Mouse (Mus musculus): ENCODE data around the gene Fes. TPM values are rescaled to one million over a fixed set of nuclear protein-coding genes. Genes with fewer than 3 reads are reported as not detected.
"Not testable (repeated sequence)": the region's sequence is repeated elsewhere in the genome, so short reads cannot be mapped to it uniquely, and the experiment has no call there.

Fes gene
- polyA plus RNA-seq, 1 experiment from 2014 or later, result 9.0 TPM

DNA sequence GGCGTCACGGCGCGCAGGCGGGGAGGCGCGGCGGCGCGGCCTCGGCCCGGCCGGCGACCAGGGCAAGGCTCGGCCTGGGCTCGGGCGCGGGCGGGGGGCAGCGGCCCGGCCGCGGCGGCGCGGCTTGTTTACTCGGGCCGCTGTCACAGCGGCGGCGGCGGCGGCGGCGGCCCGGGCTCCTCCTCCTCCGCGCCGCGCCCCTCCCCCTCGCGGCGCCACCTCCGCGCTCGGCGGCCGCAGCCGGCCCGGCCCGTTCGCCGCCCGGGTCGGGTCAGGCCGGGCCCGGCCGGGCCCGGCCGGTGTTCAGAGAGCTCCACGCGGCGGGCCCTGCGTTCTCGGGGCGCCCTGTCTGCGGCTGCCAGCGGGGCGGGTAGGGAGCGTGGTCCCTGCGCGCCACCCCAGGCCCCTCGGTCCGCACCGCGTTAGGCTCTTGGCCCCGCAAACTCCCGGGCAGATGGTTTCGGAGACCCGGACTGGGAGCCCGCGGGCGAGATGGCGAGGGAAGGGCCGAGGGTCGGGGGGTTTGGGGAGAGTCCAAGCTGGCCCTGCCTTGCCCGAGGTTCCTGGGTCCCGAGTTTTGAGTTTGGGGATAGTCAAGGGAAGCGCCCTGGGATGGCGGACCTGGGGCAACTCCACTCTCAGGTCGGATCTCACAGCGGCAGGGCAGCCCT lies 15.0 kb upstream of the Fes start:
- ATAC-seq (ENCODE audit: low FRiP score, low read depth), result peak; percentile 79
- H3K4me2 ChIP-seq (replicated peaks), result peak overlapping the region; percentile 96
- WGBS, result under 1% methylated on average over 54 of the region's 92 CpGs
- peak overlapping the region; percentile 94 for H3K9ac ChIP-seq
- H3K4me3 ChIP-seq, result peak overlapping the region; percentile 94
- no peak overlapping the region for H3K27ac ChIP-seq
- H3K27me3 ChIP-seq (replicated peaks), result peaks cover 14% of the 10 kb centered on the region
- no peaks in the 10 kb centered on the region for H3K9me3 ChIP-seq
- peaks cover 6% of the 10 kb centered on the region for H3K36me3 ChIP-seq
- H3K4me1 ChIP-seq, result peaks cover 21% of the 10 kb centered on the region

DNA sequence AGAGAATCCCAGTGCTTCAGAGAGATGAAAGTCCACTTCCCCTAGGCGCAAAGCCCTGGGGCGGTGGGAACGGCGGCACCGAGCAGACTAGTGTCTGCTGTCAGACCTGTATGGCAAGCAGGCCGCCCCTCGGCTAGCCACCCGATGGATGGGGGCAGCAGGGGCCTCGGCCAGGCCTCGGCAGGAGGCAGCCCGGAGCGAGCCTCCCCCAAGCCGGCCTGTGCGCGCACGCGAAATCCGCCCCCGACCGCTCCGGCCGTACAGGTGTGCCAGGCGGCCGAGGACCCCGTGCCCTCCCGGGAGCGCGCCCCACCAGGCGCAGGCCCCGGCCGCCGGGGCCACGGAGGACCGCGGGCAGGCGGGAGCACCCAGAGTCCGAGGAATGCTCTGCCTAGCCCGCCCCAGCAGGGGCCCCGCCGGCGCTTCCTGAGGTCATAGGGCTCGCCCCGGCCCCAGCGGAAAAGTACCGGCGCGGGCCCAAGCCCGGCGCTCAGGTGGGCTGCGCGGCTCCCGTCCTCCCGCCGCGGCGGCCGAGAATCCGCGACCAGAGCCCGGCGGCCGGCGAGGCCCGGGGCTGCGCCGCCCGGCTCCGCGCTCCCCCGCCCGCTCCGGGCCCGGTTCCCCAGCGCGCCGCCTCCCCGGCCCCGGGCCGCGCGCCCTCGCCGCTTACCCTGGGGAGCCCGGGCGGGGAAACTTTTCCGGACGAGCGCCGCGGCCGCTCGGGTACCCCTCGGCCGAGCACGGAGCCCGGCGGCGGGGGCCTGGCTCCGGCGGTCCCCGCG lies 14.3 kb upstream of the Fes start:
- ATAC-seq (ENCODE audit: low FRiP score, low read depth), result peak; percentile 60
- Histone ChIP-seq H3K9me3 (no peaks in the 10 kb centered on the region), H3K27ac (0 out of 2 replicates have a peak overlapping the region, but pooled peaks have one; percentile 32), H3K4me1 (peaks cover 21% of the 10 kb centered on the region), H3K4me2 (replicated peaks) (peak overlapping the region; percentile 96), H3K27me3 (replicated peaks) (peaks cover 14% of the 10 kb centered on the region), H3K9ac (peak overlapping the region; percentile 94), H3K4me3 (peak overlapping the region; percentile 94), H3K36me3 (peaks cover 13% of the 10 kb centered on the region)
- under 1% methylated on average over 101 of the region's 102 CpGs for WGBS

DNA sequence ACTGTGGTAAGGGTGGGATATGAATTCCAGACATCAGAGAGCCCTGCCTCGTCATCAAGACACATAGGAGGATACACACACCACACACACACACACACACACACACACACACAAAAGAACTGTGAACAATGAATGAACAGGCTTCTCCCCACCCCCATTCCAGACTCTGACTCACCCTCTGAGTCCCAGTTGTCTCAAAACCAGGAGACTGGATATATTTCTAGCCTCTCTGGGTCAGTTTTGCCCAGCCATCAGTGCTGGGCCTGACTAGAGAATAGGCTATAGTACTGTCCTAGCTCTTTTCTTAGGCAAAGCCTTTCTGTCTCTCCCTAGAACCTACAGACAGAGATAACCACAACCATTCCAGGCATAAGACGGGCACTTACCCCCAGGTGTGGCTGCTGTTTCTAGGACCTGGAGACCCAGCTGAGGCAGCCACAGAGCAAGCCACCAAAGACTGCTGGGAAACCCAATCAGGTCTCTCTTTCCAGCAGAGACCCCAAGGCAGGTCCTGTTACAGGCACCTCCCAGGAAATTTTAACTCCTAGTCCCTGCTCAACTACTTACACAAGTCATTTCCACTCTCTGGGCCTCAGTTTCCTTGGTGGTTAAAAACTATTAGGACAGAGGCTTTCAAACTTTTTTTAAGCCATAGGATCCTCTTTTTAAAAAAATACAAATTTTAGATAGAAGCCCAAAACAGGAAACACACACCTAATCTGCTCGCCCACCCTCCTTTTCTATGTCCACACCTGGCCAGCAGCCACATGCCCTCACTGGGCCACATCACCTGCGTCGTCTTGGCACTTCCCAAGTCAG lies 13.5 kb upstream of the Fes start:
- peaks cover 14% of the 10 kb centered on the region for H3K27me3 ChIP-seq (replicated peaks)
- ATAC-seq (ENCODE audit: low FRiP score, low read depth), result no peak
- H3K36me3 ChIP-seq, result peaks cover 20% of the 10 kb centered on the region
- H3K4me1 ChIP-seq, result peaks cover 21% of the 10 kb centered on the region
- no peaks in the 10 kb centered on the region for H3K9me3 ChIP-seq
- peak overlapping the region; percentile 96 for H3K4me2 ChIP-seq (replicated peaks)
- H3K9ac ChIP-seq, result peak overlapping the region; percentile 94
- peak overlapping the region; percentile 94 for H3K4me3 ChIP-seq
- H3K27ac ChIP-seq, result no peak overlapping the region
- WGBS, result 30% methylated on average over 5 of the region's 5 CpGs

DNA sequence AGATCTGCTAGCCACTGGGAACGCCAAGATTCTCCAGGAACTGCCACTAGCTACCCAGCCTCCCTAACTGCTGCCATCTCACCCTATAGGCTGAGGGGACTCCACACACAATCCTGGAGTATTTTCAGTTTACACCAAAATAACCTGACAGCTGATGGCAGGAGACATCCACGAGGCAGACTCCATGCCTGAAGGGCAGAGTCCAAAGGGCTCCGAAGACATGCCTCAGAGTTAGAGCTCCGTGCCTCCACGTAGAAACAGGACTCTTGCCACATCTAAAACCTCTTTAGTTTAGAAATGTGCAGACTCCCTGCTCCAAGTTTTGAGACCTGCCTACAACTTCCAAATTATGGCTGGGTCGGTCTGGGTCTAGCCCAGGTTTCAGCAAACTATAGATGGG lies 12.8 kb upstream of the Fes start:
- Histone ChIP-seq H3K4me3 (no peak overlapping the region), H3K4me2 (replicated peaks) (peak overlapping the region; percentile 96), H3K36me3 (peaks cover 24% of the 10 kb centered on the region), H3K9me3 (no peaks in the 10 kb centered on the region), H3K4me1 (peaks cover 21% of the 10 kb centered on the region), H3K27me3 (replicated peaks) (peaks cover 14% of the 10 kb centered on the region), H3K9ac (0 out of 2 replicates have a peak overlapping the region, but pooled peaks have one; percentile 17), H3K27ac (no peak overlapping the region)
- 81% methylated on average over 6 of the region's 6 CpGs for WGBS
- ATAC-seq (ENCODE audit: low FRiP score, low read depth), result no peak

GRCm38 (mm10) chr7:80400099-80400498 lies 12.4 kb upstream of the Fes start:
- ATAC-seq (ENCODE audit: low FRiP score, low read depth), result no peak
- Histone ChIP-seq H3K36me3 (peaks cover 29% of the 10 kb centered on the region), H3K4me3 (no peak overlapping the region), H3K4me1 (peaks cover 21% of the 10 kb centered on the region), H3K4me2 (replicated peaks) (no peak overlapping the region), H3K27ac (no peak overlapping the region), H3K9ac (no peak overlapping the region), H3K27me3 (replicated peaks) (peaks cover 14% of the 10 kb centered on the region), H3K9me3 (no peaks in the 10 kb centered on the region)
- 63% methylated on average over 5 of the region's 5 CpGs for whole genome bisulfite sequencing

- H3K9ac ChIP-seq, result no peak overlapping the region
- no peak overlapping the region for H3K4me2 ChIP-seq (replicated peaks)
- peaks cover 6% of the 10 kb centered on the region for H3K27me3 ChIP-seq (replicated peaks)
- no peak for ATAC-seq (ENCODE audit: low FRiP score, low read depth)
- peaks cover 21% of the 10 kb centered on the region for H3K4me1 ChIP-seq
- H3K4me3 ChIP-seq, result no peak overlapping the region
- H3K27ac ChIP-seq, result no peak overlapping the region
- WGBS, result 78% methylated on average over 9 of the region's 9 CpGs
- peaks cover 36% of the 10 kb centered on the region for H3K36me3 ChIP-seq
- H3K9me3 ChIP-seq, result no peaks in the 10 kb centered on the region
Observed at GRCm38 (mm10) chr7:80398654-80399444, 11.1 kb upstream of the Fes start.

- Histone ChIP-seq H3K4me1 (peaks cover 21% of the 10 kb centered on the region), H3K27me3 (replicated peaks) (no peaks in the 10 kb centered on the region), H3K9me3 (no peaks in the 10 kb centered on the region), H3K4me3 (no peak overlapping the region), H3K36me3 (peaks cover 45% of the 10 kb centered on the region), H3K4me2 (replicated peaks) (no peak overlapping the region), H3K27ac (no peak overlapping the region), H3K9ac (no peak overlapping the region)
- WGBS, result 93% methylated on average over 9 of the region's 9 CpGs
- no peak for ATAC-seq (ENCODE audit: low FRiP score, low read depth)
Observed at GRCm38 (mm10) chr7:80397986-80398385, 10.2 kb upstream of the Fes start.

GRCm38 (mm10) chr7:80396427-80396826 lies 8.7 kb upstream of the Fes start:
- not testable (repeated sequence) for H3K27me3 ChIP-seq (replicated peaks); ATAC-seq (ENCODE audit: low FRiP score, low read depth); H3K4me3 ChIP-seq; H3K27ac ChIP-seq; H3K9me3 ChIP-seq; H3K4me2 ChIP-seq (replicated peaks); H3K9ac ChIP-seq
- Histone ChIP-seq H3K4me1 (peaks cover 16% of the 10 kb centered on the region), H3K36me3 (peaks cover 60% of the 10 kb centered on the region)
- 86% methylated on average over 4 of the region's 4 CpGs for WGBS

- Histone ChIP-seq H3K4me2 (replicated peaks) (no peak overlapping the region), H3K27me3 (replicated peaks) (no peaks in the 10 kb centered on the region), H3K27ac (no peak overlapping the region), H3K4me1 (no peaks in the 10 kb centered on the region; the same call in 1 of the 2 replicates), H3K36me3 (peaks cover 77% of the 10 kb centered on the region), H3K9me3 (no peaks in the 10 kb centered on the region), H3K4me3 (no peak overlapping the region), H3K9ac (no peak overlapping the region)
- WGBS, result 90% methylated on average over 4 of the region's 4 CpGs
- no peak for ATAC-seq (ENCODE audit: low FRiP score, low read depth)
Observed at GRCm38 (mm10) chr7:80394600-80394999, 6.9 kb upstream of the Fes start.

DNA sequence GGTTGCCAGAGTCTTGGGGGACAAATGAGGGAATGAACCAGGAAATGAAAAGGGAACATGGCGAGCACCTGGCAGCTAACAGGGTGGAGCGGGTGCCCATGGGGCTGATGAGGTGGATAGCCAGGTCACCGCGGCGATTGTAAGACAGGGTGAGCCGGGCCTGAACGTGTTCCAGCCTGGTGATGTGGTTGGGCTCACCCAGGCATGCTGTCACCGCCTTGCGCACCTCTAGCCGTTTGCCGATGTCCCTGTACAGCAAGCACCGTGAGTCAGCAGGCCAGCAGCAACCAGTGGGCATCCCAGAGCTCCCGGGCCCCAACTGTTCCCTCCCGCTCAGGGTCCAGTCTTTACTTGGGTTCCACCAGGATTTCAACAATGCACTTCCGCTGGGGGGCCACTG lies 4.4 kb upstream of the Fes start:
- Histone ChIP-seq H3K4me3 (no peak overlapping the region), H3K4me2 (replicated peaks) (no peak overlapping the region), H3K27me3 (replicated peaks) (0 out of 2 replicates have a peak, but pooled peaks cover 4% of the 10 kb centered on the region), H3K36me3 (peaks cover 64% of the 10 kb centered on the region), H3K4me1 (peaks cover 10% of the 10 kb centered on the region), H3K9me3 (no peaks in the 10 kb centered on the region), H3K9ac (no peak overlapping the region), H3K27ac (no peak overlapping the region)
- no peak for ATAC-seq (ENCODE audit: low FRiP score, low read depth)
- WGBS, result 94% methylated on average over 15 of the region's 15 CpGs

DNA sequence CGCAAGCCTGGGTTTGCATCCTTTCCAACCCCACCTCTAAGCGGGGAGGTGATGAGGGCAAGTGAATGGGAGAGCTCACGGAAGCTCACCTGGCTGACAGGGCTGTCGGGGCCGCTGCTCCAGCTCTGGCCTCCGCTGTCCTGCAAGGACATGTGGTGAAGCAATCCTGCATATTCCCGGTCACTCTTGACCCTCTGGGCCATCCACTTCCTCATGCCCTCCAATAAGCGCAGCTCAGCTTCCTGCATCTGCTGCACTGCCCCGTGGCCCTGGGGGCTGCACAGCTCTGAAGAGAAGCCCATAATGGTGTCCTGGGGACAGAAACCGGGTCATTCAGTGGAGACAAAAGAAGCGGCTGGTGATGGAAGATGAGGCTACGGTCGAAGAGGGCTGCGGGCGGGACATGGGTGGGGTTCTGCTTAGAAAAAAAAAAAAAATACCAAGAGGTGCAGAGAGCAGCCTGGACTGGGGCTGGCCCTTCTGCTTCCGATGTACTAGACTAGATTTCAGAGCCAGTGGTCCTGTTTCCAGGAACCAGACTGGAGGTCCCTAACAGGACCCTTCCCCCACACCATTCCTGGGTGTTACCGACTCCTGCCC lies 613 bp downstream of the Fes start:
- WGBS, result 23% methylated on average over 17 of the region's 17 CpGs
- no peaks in the 10 kb centered on the region for H3K9me3 ChIP-seq
- 0 out of 2 replicates have a peak, but pooled peaks have one; percentile 4 for ATAC-seq (ENCODE audit: low FRiP score, low read depth)
- peaks cover 24% of the 10 kb centered on the region for H3K36me3 ChIP-seq
- H3K4me1 ChIP-seq, result peaks cover 24% of the 10 kb centered on the region
- H3K4me2 ChIP-seq (replicated peaks), result peak overlapping the region; percentile 49
- H3K9ac ChIP-seq, result peak overlapping the region; percentile 55
- H3K27me3 ChIP-seq (replicated peaks), result 0 out of 2 replicates have a peak, but pooled peaks cover 10% of the 10 kb centered on the region
- no peak overlapping the region for H3K27ac ChIP-seq
- H3K4me3 ChIP-seq, result peak overlapping the region; percentile 15; the same call in 1 of the 2 replicates

Data from neural tube, embryonic 12.5 days (tissue).